Mouse (Mus musculus) kidney, adult 2 months (tissue): ENCODE results near the gene Tec.

Experiments used
- CTCF ChIP-seq: fragments of 200-500 bp; conservative IDR thresholded peaks from 2 replicates; pipeline ENCODE4 v1.5.1; 2011; ENCODE audit warnings: low read depth, mild to moderate bottlenecking, control low read depth, low read length, moderate library complexity, mixed read lengths; ENCODE audit not compliant: insufficient read depth, insufficient read length
- POLR2A ChIP-seq: fragments of 200-500 bp; IDR thresholded peaks from one replicate; pipeline ENCODE4 v1.6.1; 2011; ENCODE audit warnings: low read depth, low read length, control low read depth

GRCm38 (mm10) chr5:72916851-72917250, 48.6 kb upstream of the Tec start:
- TF ChIP-seq CTCF (no peak), POLR2A (no peak)
